Mouse (Mus musculus) heart, postnatal 4 days (tissue): Measurements from ENCODE around the gene Fam83d. TPM values are rescaled to one million over a fixed set of nuclear protein-coding genes. Genes with fewer than 3 reads are reported as not detected.
"Not testable (repeated sequence)": the region's sequence is repeated elsewhere in the genome, so short reads cannot be mapped to it uniquely, and the experiment has no call there.

ENCODE experiments used
- DNase-seq: peaks from one replicate; pipeline ENCODE4 v3.0.0; 2021
- total RNA-seq, 2 experiments: library from RNA; stranded (reverse); gene quantifications; 2 replicates each; pipeline ENCODE4 v1.2.3; 2021

Gene Fam83d
- total RNA-seq: 10 to 100 TPM; 29.9 to 33.7 TPM

DNA sequence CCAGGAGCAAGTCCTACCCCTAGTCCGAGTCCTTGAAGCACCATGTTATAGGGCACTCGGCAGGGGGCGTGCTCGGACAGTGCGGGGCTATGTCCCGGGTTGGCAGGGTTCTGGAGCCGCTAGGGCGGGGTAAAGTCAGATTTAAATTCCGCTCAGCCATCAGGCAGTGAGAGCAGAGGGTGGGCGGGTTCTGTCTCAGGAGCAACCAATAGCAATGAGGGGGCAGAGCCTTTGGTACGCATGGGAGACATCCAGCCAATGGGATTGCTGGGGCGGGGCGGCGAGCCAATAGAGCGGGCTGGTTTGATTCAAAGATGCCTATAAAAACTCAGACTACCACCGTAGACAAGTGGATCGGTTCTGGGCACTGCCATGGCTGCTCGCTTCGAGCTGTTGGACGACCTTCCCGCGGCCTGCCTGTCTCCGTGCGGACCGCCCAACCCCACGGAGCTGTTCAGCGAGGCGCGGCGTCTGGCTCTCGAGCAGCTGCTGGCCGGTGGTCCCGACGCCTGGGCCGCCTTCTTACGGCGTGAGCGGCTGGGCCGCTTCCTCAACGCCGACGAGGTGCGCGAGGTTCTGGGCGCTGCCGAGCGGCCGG is at the start of gene Fam83d:
Gene Fam83d, plus strand, starts transcription at position 352 of the 598 bp plus-strand sequence.
- DNase-seq: peak; percentile 98

DNA sequence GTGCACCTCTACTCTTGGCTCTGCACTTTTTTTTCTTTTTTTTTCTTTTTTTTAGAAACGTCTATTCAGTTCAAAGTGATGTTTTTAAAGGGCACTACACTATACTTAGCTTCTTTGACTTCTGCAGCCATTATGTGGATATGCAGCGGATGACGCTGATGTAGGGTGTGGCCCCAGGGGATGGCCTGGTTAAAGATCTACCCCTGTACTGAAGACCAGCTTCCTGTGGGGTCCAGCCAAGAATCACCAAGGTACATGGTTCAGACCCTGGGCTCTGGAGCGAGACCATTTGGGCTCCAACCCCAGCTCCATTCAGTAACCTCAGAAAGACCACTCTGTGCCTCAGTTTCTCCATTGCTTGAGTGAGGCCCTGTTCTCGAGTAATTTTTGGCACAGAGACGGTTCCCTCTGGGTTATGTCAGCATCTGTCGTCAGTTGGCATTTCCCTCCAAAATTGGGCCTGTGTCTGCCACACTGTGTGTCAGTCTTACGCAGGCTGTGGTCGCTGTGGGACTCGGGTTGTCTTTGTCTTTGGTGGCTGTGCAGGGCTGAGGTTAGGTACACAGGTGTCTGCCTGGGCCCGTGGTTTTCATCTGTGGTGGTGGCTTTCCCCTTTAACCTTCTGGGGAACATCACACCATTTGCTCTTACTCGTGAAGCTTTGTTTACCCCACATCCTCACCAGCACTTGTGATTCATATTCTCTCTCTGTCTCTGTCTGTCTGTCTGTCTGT is 48.9 kb upstream of the Fam83d start:
- DNase-seq: no peak

DNA sequence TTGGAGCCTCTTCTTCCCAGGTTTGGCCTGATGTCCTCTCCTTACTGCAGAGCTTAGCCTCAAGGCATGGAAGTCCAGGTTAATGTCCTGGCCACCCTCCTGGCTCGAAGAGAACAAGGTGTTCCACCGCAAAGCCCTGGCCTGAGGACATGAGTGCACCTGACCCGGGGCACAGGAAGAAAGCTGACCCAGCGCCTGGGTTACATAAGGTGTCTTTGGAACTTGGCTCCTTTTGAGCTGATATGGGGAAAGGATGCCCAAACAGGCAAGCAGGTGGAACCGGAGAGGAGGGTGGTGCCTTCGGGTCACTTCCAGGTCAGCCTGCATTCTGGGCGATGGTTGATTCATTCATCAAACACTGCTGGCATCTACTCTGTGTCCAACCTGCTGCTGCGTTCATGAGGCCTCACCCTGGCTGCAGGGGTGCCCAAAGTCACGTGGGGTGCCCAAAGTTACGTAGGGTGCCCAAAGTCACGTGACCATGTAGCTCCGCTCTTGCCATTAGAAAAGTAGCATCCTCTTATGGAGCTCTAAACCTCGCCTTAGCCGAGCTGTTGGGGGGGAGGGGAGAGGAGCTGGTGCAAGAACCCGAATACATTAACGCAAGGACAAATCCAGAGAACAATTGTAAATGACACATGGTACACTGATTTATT is 47.0 kb upstream of the Fam83d start:
- no peak for DNase-seq

DNA sequence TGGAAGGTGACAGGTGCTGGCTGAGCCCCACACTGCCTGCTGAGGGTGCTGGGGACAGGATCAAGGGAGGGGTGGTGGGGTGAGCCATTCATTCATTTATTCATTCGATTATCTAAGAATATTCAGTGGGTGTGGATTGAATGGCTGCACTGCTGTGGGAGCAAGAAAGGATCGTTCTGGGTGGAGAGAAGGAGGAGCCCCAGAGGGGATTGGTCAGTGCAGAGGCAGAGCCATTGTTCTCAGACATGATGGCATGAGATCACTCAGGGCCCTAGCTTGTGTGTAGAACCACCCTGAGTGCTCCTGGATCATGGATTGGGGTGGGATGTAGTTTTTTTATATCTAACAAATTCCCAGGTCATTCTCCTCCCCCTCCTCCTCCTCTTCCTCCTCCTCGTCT is 46.4 kb upstream of the Fam83d start:
- no peak for DNase-seq

DNA sequence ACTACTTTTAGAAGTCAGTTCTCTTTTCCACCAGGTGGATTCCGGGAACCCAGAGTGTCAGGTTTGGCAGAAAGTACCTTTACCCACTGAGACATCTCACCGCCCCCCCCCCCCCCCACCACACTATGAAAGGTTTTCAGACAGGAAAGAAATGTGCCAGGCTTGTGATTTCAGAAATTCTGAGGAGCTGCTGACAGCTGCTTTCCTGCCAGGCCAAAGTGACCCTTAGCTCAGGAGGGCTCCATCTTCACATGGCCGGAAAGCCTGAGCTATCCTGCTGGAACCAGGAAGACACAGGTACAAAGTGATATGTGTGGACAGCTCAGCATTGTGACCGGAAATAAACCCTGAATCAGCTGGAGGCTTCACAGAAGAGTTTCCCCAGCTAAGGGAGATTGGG is 45.8 kb upstream of the Fam83d start:
- no peak for DNase-seq

DNA sequence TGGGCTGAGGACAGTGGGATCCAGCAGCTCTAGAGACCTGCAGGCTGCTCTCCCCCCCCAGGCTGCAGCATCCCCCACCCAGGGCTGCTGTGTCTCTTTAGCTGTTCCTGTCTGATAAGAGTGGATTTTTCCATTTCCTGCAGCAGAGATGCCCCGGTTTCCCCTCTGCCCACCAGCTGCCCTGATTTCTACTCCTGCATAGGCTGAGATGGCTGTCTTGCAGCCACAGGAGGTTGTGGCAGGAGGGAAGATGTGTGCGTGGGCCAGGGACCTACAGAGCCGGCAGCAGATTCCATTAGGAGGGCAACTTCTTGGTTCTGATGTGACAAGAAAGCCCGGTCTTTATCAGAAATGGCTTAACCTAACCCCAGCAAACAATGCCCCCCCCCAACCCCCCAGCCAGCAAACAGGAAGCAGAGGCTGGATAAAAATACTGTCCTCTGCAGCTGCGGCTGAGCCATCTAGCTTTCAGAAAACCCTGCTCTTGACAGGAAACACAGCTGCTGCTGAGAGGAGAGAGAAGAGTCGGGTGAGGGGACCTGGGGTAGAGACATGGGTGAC is 44.8 kb upstream of the Fam83d start:
- DNase-seq: no peak

GRCm38 (mm10) chr2:158723806-158724205 is 44.1 kb upstream of the Fam83d start:
- DNase-seq: no peak

DNA sequence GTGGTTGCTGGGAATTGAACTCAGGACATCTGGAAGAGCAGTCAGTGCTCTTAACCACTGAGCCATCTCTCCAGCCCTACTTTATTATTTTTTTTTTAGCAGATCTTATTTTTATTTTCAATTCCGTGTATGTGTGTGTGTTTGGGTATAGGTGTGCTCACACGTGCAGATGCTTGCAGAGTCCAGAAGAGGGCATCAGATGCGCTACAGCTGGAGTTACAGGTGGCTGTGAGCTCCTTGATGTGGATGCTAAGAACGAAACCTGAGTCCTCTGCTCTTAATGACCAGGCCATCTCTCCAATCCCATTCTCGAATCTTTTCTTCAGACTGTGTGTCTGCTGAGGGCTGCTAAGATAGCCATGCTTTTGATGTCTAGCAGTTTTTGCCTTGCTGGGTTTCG is 41.6 kb upstream of the Fam83d start:
- no peak for DNase-seq

DNA sequence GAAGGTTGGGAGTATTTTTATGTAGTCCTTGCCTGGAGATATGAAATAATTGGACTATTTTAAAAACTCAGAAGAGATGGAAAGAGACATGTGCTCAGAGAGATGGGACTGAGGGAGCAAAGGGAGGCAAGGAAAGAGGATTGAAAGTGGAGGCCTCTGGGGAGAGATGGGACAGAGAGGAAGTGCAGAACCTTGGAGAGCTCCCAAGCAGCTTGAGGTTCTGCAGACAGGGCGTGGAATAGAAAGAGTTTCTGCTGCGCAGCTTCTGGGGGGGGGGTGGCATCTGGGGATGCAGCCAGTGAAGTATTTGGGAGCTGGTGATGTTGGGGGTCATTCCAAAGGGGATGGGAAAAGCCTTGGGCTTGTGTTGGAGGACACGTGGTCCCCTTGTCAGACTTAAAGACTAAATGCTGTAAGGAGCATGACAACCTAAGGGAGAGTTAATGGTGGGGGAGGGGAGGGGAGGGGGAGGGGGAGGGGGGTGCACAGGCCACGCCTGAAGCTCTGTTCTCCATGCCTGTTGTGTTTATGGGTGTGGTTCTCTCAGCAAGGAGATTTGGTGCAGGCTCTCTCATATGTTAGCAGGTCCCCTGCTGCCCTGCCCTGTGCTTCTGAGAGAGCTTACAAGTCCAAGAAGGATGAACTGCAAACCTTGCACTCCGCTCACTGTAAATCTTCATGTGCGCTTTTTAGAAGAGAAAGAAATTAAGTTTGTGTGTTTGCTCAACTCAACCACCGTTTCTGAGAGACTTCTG is 39.7 kb upstream of the Fam83d start:
- DNase-seq: peak; percentile 49

- DNase-seq: no peak
Observed at GRCm38 (mm10) chr2:158730896-158731295, 37.0 kb upstream of the Fam83d start.

- DNase-seq: no peak
Observed at GRCm38 (mm10) chr2:158732521-158732920, 35.4 kb upstream of the Fam83d start.

DNA sequence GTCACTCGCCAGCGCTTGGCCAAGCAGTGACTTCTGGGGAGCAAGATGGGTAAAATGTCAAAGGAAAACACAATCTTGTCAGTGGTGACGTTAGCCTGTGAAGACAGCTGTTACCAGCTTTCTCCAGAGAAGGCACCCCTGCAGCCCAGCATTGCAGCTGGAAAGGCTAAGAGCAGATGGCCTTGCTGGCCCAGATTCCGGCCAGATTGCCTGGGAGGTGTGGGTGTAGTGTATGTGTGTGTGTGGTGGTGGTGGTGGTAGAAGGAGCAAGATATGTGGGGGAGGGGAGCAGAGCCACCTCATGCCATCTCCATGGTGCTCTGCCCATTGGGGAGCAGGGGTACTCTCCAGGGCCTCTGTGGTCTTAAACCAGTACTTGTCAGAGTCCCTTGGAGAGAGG is 34.8 kb upstream of the Fam83d start:
- no peak for DNase-seq

GRCm38 (mm10) chr2:158733914-158734313 is 34.0 kb upstream of the Fam83d start:
- peak; percentile 15 for DNase-seq

GRCm38 (mm10) chr2:158734500-158735152 is 33.3 kb upstream of the Fam83d start:
- DNase-seq: peak; percentile 59

- DNase-seq: no peak
Observed at GRCm38 (mm10) chr2:158735340-158735739, 32.6 kb upstream of the Fam83d start.

GRCm38 (mm10) chr2:158736247-158736646 is 31.6 kb upstream of the Fam83d start:
- DNase-seq: not testable (repeated sequence)

GRCm38 (mm10) chr2:158738591-158738990 is 29.3 kb upstream of the Fam83d start:
- no peak for DNase-seq

DNA sequence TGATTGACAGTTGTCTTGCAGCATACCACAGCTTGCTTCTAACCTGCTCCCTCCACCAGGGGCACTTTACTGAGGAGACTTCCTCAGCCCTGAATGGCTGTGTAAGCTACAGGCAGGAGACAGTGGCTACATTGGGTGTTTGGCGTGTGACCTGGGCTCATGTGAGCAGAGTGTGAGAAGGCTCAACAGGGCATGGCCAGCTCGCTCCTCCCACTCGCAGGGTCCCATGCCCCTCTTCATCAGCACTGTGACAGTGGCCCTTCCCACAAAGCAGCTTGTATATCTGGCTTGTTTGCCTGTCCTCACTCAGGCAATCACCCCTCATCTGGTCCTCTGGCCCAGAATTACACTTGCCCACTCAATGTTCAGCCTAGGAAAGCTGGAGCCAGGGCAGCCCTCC is 28.8 kb upstream of the Fam83d start:
- no peak for DNase-seq

- DNase-seq: no peak
Observed at GRCm38 (mm10) chr2:158741011-158741501, 26.8 kb upstream of the Fam83d start.

GRCm38 (mm10) chr2:158742431-158742830 is 25.5 kb upstream of the Fam83d start:
- DNase-seq: no peak

DNA sequence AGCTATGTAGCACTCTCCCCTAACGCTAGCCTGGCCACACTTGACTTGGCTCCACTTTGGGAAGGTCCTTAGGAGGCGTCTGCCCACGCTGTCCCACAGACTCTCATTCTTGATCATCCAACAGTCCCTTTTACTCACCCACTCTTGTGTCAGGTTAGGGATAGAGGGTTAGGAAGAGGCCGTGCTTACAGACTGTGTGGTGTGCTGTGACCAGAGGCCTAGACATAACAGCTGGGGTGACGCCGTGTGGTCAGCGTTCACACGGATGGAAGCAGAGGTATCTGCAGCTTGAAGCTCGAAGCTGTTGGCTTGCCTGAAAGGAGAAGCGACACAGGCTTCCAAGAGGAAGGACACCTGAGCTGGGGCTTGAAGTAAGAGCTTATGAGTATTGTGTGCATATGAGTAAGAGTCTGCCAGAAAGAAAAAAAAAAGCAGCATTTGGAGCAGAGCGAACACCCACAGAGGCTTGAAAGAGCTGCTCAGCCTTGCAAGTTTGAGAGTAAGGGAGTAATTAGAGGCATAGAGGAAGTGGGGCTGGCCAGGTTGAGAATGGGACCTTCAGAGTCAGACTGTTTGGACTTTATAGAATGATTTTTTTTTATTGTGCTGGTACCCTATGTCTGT is 24.3 kb upstream of the Fam83d start:
- no peak for DNase-seq
